Mouse (Mus musculus) heart, adult 2 months (tissue): ENCODE data around the gene Slc22a17.
A peak's percentile ranks its signal among the peaks of the same experiment; 100 is the strongest.

ENCODE experiments used
- CTCF ChIP-seq: fragments of 200-600 bp; IDR thresholded peaks from 2 replicates; pipeline ENCODE4 v1.8.1; 2022; ENCODE audit warnings: antibody characterized with exemption, mild to moderate bottlenecking, moderate library complexity
- POLR2A ChIP-seq: fragments of 200-500 bp; IDR thresholded peaks from 2 replicates; pipeline ENCODE4 v1.6.1; 2011; ENCODE audit warnings: mild to moderate bottlenecking, low read depth, low read length, control low read depth; ENCODE audit not compliant: insufficient read depth

GRCm38 (mm10) chr14:54962714-54963113 is 49.8 kb upstream of the Slc22a17 start:
- TF ChIP-seq CTCF, result no peak
- peak; percentile 84 for TF ChIP-seq POLR2A
